Mouse (Mus musculus) E14TG2a.4 (cell line): ENCODE results near the gene Gm10985.

Experiments
- CTCF ChIP-seq: conservative IDR thresholded peaks from 2 replicates; pipeline ENCODE4 v1.5.1; 2014; ENCODE audit warnings: low read length
- POU5F1 ChIP-seq: IDR thresholded peaks from 2 replicates; pipeline ENCODE4 v1.6.1; 2014; ENCODE audit warnings: low read length, borderline replicate concordance

DNA sequence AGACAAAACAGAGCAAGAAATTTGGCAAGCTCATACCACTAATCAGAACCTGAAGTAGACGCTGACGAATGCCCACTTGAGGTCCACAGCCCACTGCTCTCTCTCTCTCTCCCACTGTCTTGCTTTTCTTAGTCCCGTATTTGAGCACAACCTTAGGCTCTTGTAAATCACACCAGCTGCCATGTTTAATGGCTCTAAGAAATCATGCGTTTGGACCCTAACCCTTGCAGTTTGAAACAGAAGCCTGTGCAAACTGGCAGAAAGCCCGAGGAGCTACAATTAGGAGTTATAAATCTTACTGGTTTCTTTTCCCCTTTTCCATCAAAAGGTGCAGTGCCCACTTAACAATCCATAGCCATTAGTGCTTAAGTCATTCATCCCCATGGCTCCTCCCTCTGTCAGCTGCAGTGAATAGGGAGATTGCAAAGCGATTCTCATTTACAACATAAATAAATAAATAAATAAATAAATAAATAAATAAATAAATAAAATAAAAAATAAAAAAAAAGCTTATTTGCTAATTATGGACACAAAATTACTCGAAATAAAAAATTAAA lies 31.4 kb upstream of the Gm10985 start:
- TF ChIP-seq CTCF (no peak), POU5F1 (no peak)
